Mouse (Mus musculus) cerebellum, adult 8-10 months (tissue): Measurements from ENCODE around the gene Mxi1.
A peak's percentile ranks its signal among the peaks of the same experiment; 100 is the strongest.

ENCODE experiments used
- DNase-seq: peaks from one replicate; pipeline ENCODE4 v3.0.0; 2022

Gene Mxi1

GRCm38 (mm10) chr19:53310348-53310747, at the start of gene Mxi1:
Gene Mxi1 (plus strand): TSS chr19:53310518.
- peak; percentile 84 for DNase-seq

- DNase-seq, result no peak
Observed at GRCm38 (mm10) chr19:53260828-53261227, 49.5 kb upstream of the Mxi1 start.

DNA sequence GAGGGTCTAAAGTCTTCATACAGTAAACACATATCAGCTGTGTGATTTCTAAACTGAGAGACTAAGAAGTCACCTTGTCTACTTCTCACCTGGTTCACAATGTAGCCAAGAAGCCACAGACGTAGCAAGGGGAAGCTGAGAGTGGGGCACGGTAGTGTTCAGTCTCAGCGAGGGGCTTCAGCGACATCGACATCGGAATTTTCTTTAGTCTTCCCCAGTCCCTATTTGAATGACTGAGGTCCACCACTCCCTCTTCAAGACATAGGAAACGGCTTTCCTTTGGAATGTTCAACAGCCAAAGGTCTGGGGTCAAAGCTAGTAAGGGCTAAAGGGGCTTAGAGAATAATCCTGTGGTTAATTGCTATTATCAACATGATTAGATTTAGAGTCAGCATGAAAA, 48.3 kb upstream of the Mxi1 start:
- no peak for DNase-seq

DNA sequence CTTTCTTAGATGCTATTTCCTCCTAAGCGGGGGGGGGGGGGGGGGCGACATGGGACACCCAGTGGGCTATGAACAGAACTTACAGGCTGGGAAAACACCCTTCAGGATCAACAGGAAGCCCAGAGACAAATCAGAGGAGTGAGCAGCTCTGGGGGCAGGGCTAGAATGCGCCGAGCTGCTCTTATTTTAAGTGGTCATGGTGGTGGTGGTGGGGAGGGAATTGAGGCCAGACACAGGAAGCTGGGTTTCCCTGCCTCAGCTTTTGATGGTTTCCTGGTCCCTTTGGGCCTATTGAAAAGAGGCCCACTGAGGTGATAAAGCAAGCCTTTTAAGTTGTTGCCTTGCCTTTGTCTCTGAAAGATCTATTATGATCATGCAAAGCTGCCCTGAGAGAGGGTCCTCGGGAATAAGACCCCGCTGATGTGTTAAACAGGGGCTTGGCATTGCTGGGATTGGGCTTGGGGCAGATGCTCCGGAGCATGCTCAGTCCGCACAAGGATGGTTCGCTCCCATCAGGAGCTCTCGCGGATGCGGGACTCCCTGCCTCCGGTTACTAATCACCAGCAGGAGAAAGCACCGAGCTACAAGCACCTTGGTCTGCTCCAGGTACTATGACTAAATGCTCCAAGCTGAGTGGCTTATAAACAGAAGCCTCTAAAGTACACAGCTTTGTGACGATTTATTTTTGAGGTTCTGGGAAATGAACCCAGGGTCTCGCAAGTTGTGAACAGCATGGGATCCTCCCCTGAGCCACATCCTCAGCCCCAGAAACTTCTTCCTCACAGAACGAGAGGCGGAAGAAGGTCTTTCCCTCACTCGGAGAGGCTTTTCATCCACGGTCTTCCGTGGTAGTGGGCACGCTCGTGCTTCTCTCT, 46.2 kb upstream of the Mxi1 start:
- DNase-seq, result no peak

DNA sequence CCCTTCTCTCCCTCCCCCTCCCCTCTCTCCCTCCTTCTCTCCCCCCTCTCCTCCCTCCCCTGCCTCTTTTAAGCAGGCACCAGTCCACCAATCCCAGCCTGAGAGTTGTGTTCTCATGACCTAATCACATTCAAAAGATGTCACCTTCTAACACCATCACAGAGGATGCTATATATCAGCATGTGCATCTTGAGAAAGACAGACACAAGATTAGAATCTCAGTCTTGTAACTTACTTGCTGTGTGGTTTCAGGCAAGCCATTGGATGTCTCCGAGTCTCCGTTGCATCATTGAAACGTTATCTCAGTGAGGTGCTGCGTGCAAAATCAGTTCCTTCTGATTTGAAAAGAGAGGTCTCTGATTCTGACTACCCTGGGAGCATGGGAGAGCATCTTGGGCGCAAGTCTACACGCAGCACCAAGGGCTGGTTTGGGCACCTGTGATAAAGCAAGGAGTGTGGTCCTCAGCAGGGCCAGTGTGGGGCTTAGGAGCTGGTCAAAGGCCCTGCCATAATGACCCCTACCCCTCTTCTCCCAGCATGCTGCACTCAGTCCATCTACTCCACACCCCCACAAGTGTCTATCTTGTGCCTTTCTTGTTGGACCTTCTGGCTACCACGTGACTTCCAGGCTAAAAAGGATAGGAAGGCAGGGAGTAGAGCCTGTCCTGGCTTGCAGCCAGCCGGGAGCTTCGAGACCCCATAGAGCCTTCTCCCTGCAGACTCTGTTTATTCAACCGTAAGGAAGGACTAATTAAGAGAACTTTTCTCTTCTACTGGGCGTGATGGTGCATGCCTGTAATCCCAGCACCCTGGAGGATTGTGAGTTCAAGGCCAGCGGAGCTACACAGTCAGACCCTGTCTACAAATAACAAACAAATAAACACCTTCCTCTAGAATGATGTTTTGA, 45.2 kb upstream of the Mxi1 start:
- DNase-seq, result no peak

DNA sequence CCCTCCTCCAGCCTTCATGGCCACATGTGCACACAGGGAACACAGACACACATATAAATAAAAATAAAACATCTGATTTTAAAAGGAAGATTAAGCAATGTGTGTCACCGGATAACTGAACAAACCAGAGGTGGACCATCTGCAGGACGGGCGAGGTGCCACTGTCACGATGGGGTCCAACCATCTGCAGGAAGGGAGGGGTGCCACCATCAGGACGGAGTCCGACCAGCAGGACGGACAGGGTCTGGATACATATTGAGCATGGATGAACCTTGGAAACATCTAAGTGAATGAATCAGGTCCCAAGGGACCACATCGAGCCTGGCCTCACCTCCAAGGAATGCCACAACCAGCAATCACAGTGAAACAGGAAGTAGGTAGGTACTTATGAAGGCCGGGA, 43.0 kb upstream of the Mxi1 start:
- DNase-seq, result no peak

DNA sequence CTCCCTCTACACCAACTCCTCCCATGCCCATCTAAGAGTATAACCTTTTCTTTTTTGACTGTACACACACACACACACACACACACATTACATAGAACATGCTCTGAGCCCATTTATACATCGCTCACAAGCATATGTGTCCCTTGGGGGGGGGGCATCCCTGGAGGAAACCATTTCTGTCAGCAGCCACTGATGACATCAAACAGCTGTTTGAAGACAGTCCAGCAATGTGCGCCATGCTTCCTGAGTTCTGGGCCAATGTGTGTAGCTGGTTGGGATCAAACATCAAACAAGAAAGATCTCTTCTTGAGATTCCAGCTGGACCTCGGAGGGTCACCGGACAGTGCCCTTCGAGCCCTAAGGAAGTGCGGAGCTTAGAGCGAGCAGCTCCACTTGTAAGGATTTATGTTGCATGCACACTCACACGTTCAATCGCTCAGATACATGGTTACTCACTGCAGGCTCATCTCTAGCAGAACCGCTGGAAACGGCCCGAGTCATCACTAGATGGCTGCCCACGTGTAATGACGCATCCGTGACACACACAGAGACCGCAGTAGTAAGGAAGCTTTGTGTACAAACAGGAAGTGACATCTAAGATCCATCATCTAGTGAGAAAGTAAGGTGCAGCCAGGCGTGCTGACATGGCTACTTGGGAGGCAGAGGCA, 37.1 kb upstream of the Mxi1 start:
- no peak for DNase-seq

DNA sequence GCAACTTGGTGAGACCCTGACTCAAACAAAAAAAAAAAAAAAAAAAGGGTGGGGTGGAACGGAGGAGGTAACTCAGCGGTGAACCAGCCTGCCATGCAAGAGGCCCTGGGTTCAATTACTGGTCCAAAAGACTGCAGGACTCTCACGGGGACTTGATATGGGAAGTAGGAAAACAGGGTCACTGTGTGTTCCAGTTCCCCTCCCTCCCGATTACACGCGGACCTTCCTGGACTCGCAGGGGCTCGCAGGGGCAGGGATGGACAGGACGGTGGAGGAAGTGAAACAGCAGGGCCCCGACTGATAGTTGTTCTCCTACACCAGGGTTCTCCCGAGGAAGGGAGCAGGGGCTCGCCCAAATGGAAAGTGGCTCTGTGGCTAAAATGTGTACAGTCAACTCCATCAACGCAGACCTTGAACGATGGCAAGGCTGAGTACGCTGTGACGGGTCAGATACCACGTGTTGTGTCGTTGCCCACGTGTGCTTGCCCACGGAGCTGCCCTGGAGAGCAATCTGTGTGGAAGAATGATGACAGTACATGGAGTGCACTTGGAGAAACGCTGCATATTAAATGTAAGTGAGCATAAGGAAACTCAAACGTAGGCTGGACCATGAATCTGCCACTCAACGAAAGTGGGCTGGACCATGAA, 36.4 kb upstream of the Mxi1 start:
- DNase-seq, result no peak

DNA sequence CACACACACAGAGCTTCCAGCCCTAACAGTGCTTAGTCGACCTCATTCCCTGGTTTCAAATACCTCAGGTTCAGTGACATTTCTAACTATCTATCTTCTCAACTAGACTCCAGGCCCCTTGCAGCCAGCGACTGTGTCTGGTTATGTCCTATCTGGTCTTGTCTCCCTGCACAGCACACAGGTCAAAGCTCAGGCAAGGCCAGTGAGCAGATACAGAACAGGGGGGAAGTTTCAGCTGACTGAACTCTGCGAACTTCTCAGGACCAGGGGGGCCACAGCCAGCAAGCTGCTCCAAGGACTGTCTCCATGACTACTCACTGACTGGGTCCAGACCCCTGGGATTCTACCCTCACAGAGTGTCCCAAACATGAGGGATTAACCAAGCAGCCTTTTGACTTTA, 35.1 kb upstream of the Mxi1 start:
- no peak for DNase-seq

DNA sequence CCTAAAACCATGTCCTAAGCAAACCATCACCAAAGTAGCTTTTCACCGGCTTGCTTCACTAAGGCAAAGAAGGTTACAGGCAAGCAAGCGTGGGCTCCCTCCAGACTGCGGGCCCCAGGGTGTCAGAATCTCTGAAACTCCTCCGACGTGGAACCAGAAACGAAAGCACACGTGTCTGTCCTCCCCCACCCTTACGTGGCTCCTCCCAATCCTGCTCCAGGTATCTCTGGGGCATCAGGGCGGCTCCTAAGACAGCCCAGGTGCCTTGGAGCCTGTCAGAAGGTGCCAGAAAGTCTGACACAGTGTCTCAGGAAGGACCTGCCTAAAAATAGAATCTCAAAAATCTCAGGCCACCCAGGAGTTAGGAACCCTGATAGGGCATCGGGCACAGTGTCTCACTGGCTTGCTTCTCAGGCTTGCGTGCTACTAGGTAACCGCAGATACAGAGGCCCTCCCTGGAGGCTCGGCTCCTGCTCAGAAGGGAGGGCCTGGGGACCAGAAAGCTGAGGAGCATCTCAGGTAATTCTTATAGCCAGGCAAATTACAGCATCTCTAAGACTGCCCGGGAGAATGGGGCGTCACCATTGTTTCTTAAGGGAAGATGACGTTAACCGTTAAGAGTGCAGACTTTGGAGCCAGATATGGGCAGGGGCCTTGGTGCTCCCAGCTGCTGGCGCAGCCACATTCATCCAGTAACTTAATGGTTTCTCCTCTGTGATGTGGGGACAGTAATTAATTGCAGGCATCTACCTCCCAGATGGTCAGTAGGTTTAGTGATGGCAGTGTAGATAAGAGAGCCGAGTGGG, 33.2 kb upstream of the Mxi1 start:
- no peak for DNase-seq

GRCm38 (mm10) chr19:53278491-53279415, 31.6 kb upstream of the Mxi1 start:
- DNase-seq, result no peak

DNA sequence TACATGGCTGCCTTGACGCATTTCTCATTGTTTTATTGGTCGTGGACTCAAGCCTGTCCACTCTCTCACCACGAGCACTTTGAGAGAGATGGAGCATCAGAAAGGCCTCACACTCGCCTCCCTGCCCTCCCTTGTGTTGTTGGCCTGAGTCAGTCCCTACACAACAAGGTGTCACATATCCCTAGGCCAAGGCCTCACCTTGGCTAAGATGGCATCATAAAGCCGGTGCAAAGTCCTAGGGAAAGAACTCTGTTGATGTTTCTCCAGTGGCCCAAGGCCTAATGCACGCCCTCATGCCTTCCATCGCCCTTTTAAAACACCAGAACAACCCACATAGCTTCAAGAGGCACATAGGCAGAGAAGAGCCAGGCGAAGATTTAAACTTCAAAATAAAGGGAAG, 30.1 kb upstream of the Mxi1 start:
- DNase-seq, result no peak

- no peak for DNase-seq
Observed at GRCm38 (mm10) chr19:53282571-53282970, 27.7 kb upstream of the Mxi1 start.

DNA sequence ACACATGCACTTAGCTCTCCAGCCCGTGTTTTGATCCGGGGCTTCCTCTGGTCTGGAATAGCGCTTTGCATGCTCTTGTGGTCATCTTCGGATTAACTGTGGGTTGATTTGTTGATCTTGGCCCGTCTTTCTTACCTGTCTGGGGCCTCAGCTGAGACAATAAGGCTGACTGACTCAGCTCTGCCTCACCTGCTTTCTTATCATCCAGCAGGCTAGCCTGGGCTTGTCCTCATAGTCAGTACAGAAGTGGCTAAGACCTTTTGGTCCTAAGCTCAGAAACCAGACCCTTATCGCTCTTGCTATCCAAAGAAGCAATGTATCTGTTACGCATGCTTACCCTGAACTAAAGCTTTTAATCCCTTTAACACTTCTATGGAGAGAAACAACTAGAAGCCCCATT, 26.6 kb upstream of the Mxi1 start:
- DNase-seq, result no peak

- peak; percentile 32 for DNase-seq
Observed at GRCm38 (mm10) chr19:53284268-53285208, 25.8 kb upstream of the Mxi1 start.

GRCm38 (mm10) chr19:53296331-53297254, 13.7 kb upstream of the Mxi1 start:
- DNase-seq, result no peak

DNA sequence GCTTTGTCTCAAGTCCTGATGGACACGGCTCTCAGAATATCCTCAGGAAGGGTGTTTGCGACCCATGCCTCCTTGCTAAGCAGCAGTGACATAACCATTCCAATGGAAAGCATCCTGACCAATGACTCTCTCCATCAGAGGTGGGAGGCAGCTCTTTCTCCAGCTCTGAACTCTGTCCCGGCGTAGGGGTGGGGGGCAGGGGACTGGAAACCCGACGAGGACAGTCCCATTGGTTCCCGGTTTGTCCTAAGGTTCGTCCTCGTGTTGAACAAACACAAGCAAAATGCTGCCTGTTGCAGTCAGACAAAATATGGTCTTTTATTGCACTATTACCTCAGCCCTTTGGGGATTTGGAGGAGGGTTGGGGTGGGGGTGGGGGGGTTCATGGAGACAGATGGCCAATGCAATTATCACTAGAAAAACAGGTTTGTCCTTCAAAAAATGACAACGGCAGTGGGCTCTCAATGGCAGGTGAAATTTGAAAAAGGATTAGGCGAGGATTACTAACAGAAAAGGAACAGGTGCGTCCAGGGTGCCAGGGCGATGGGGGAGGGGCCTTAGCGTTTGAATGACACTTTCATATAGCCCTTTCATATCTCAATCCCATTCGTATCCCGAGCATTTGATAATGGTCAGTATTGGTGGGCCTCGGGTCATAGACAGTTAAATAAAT, 11.0 kb upstream of the Mxi1 start:
- DNase-seq, result no peak

DNA sequence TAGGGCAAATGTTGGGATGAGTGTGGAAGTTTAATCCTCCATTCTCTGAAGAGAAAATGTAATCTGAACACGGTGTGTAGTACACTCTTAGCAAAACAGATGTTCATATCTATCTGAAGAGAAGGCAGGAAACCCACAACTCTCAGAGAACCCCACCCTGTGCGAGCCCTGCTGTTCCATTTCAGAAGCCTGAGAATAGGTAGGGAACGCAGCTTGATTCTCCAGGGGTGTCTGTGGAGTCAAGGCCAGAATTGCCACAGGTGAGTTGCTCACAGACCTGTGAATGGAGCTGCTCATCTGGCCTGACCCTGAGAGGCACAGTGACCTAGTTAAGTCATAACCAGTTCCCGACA, 10.5 kb upstream of the Mxi1 start:
- no peak for DNase-seq
